Mouse (Mus musculus) thymus, adult 2 months (tissue): ENCODE measurements around the gene Krt79. TPM values are rescaled to one million over a fixed set of nuclear protein-coding genes. Genes with fewer than 3 reads are reported as not detected.

ENCODE experiments used
- DNase-seq: peaks from one replicate; pipeline ENCODE4 v3.0.0; 2021
- H3K27ac ChIP-seq: fragments of 200-500 bp; 2 replicates; pipeline ENCODE4 v1.5.1; 2012; ENCODE audit warnings: low read length, control low read depth; ENCODE audit not compliant: control insufficient read depth, insufficient read depth
- H3K27me3 ChIP-seq: fragments of 200-500 bp; 2 replicates; pipeline ENCODE4 v1.6.1; 2012; ENCODE audit warnings: mild to moderate bottlenecking, low read length, moderate library complexity, mixed read lengths; ENCODE audit not compliant: control insufficient read depth, insufficient read depth
- H3K36me3 ChIP-seq: fragments of 200-500 bp; 2 replicates; pipeline ENCODE4 v1.6.1; 2012; ENCODE audit warnings: mild to moderate bottlenecking, low read length, moderate library complexity; ENCODE audit not compliant: control insufficient read depth, insufficient read depth
- H3K4me1 ChIP-seq: fragments of 200-500 bp; replicated peaks from 2 replicates; pipeline ENCODE4 v1.6.1; 2012; ENCODE audit warnings: low read length; ENCODE audit not compliant: control insufficient read depth, insufficient read depth
- H3K4me3 ChIP-seq: fragments of 200-500 bp; 2 replicates; pipeline ENCODE4 v1.5.1; 2012; ENCODE audit warnings: mild to moderate bottlenecking, low read length, control low read depth, moderate library complexity; ENCODE audit not compliant: control insufficient read depth, insufficient read depth
- CTCF ChIP-seq: fragments of 200-500 bp; IDR thresholded peaks from 2 replicates; pipeline ENCODE4 v1.5.1; 2012; ENCODE audit warnings: mild to moderate bottlenecking, control low read depth, low read length, moderate library complexity, borderline replicate concordance; ENCODE audit not compliant: control insufficient read depth, poor library complexity, insufficient read depth; ENCODE audit errors: extremely low read depth
- POLR2A ChIP-seq: fragments of 200-500 bp; IDR thresholded peaks from 2 replicates; pipeline ENCODE4 v1.6.1; 2012; ENCODE audit warnings: mild to moderate bottlenecking, low read length, control low read depth, moderate library complexity; ENCODE audit not compliant: control insufficient read depth, poor library complexity, insufficient read depth; ENCODE audit errors: extremely low read depth
- WGBS: fragments of 180-500 bp; shearing (Covaris S2); methylation state at CpG from one replicate; pipeline ENCODE4 v1.1.7; 2018; 5-methylcytosine and 5-hydroxymethylcytosine counted together
- polyA plus RNA-seq: library from polyadenylated mRNA; depleted of rRNA; stranded (reverse); fragments of >200 nt; gene quantifications from 2 replicates; pipeline ENCODE4 v1.2.3, GENCODE M21; 2012

Krt79 gene
- polyA plus RNA-seq, 1 experiment = 1.8 TPM

GRCm38 (mm10) chr15:101980849-101981248 lies 40.7 kb upstream of the Krt79 start:
- WGBS = 77% methylated on average over 6 of the region's 6 CpGs
- DNase-seq = no peak
- TF ChIP-seq POLR2A = no peak
- no peak for TF ChIP-seq CTCF
- Histone ChIP-seq H3K36me3 (no peaks in the 10 kb centered on the region), H3K4me1 (peaks cover 12% of the 10 kb centered on the region), H3K27ac (no peak overlapping the region), H3K4me3 (no peak overlapping the region), H3K27me3 (no peaks in the 10 kb centered on the region; the same call in 1 of the 2 replicates)

DNA sequence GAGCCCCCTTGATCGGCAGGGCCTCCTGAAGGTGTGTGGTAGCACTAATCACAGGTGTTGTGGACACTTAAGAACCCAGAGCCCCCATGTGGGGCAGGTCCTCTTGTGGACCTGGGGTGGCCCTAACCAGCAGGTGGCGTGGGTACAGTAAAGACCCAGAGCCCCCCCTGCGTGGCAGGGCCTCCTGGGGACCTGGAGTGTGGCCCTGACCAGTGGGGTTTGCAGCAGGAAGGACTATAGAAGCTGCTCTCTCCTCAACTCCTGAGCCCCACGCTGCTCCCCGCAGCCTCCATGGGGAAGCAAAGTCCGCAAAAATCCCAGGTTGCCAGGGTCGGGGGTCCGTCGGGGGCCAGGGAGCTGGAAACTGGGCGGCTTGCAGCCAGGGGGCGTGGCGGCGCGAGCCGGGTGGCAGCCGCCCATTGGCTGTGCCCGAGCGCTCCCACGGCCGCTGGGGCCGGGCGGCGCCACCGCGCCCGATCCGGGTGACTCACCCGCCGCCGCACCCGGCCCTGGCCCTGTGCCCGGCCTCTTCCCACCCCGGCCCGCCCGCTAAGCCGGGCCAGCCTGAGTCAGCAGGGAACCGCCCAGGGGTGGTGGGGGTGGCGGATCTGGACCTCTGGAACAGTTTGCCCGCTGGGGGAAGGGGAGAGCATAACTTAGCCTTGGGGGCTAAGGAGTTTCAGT lies 37.1 kb upstream of the Krt79 start:
- H3K4me1 ChIP-seq = peaks cover 9% of the 10 kb centered on the region; the same call in 1 of the 2 replicates
- no peaks in the 10 kb centered on the region; the same call in 1 of the 2 replicates for H3K27me3 ChIP-seq
- no peaks in the 10 kb centered on the region for H3K36me3 ChIP-seq
- DNase-seq = peak; percentile 25
- no peak overlapping the region for H3K4me3 ChIP-seq
- peak overlapping the region; percentile 23; the same call in 1 of the 2 replicates for H3K27ac ChIP-seq
- WGBS = 4% methylated on average over 39 of the region's 39 CpGs
- no peak for TF ChIP-seq CTCF
- TF ChIP-seq POLR2A = no peak

GRCm38 (mm10) chr15:101976641-101977040 lies 36.5 kb upstream of the Krt79 start:
- DNase-seq = no peak
- H3K4me3 ChIP-seq = no peak overlapping the region
- H3K36me3 ChIP-seq = no peaks in the 10 kb centered on the region

DNA sequence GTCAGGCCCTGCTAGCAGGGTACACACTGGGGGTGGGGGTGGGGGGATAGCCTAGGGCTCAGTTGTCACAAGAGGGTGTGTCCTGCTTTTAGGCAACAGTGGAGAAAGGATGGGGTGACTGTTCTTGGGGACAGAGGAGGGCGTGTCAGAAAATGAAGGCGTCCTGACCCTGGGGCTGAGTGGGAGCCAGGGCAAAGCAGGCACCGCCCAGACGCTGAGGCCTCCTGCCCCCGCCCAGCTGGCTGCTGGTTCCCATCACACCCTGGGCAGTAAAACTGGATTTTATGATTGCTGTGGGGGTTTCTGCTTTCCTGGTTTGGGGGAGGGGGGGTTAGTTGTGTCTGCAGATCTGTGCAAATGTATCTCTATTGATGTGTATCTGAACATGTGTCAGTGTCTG lies 35.9 kb upstream of the Krt79 start:
- Histone ChIP-seq H3K27ac (no peak overlapping the region), H3K36me3 (no peaks in the 10 kb centered on the region), H3K27me3 (no peaks in the 10 kb centered on the region; the same call in 1 of the 2 replicates), H3K4me1 (peaks cover 9% of the 10 kb centered on the region; the same call in 1 of the 2 replicates), H3K4me3 (no peak overlapping the region)
- 87% methylated on average over 5 of the region's 5 CpGs for WGBS
- DNase-seq = no peak
- TF ChIP-seq CTCF = no peak
- no peak for TF ChIP-seq POLR2A

More at GRCm38 (mm10) chr15:101976641-101977040, 36.5 kb upstream of the Krt79 start:
- H3K4me1 ChIP-seq = peaks cover 9% of the 10 kb centered on the region; the same call in 1 of the 2 replicates
- H3K27me3 ChIP-seq = no peaks in the 10 kb centered on the region; the same call in 1 of the 2 replicates
- peak overlapping the region; percentile 31; the same call in 1 of the 2 replicates for H3K27ac ChIP-seq
- WGBS = 64% methylated on average over 3 of the region's 3 CpGs
- TF ChIP-seq CTCF = no peak
- no peak for TF ChIP-seq POLR2A

GRCm38 (mm10) chr15:101974083-101974845 lies 34.1 kb upstream of the Krt79 start:
- Histone ChIP-seq H3K27me3 (no peaks in the 10 kb centered on the region; the same call in 1 of the 2 replicates), H3K4me3 (no peak overlapping the region), H3K27ac (no peak overlapping the region), H3K36me3 (no peaks in the 10 kb centered on the region), H3K4me1 (peaks cover 9% of the 10 kb centered on the region; the same call in 1 of the 2 replicates)
- no peak for DNase-seq
- whole genome bisulfite sequencing = 79% methylated on average over 16 of the region's 16 CpGs
- TF ChIP-seq CTCF (no peak), POLR2A (no peak)

GRCm38 (mm10) chr15:101973414-101974077 lies 33.4 kb upstream of the Krt79 start:
- H3K27ac ChIP-seq = no peak overlapping the region
- peaks cover 9% of the 10 kb centered on the region; the same call in 1 of the 2 replicates for H3K4me1 ChIP-seq
- WGBS = 18% methylated on average over 15 of the region's 15 CpGs
- TF ChIP-seq POLR2A (no peak), CTCF (peak; percentile 78; the same call in 1 of the 2 replicates)
- peak; percentile 83 for DNase-seq
- H3K4me3 ChIP-seq = no peak overlapping the region
- H3K27me3 ChIP-seq = no peaks in the 10 kb centered on the region; the same call in 1 of the 2 replicates
- no peaks in the 10 kb centered on the region for H3K36me3 ChIP-seq
